Mouse (Mus musculus) c-Kit-positive CD71-negative TER-119-negative erythroid progenitor cells, embryonic 14.5 days (primary cell): Measurements from ENCODE around the gene Acat3.
"Not testable (repeated sequence)": the region's sequence is repeated elsewhere in the genome, so short reads cannot be mapped to it uniquely, and the experiment has no call there.

ENCODE experiments used
- DNase-seq: peaks from one replicate; pipeline ENCODE4 v3.0.0-alpha.2; 2013; ENCODE audit warnings: low read depth

Gene Acat3

DNA sequence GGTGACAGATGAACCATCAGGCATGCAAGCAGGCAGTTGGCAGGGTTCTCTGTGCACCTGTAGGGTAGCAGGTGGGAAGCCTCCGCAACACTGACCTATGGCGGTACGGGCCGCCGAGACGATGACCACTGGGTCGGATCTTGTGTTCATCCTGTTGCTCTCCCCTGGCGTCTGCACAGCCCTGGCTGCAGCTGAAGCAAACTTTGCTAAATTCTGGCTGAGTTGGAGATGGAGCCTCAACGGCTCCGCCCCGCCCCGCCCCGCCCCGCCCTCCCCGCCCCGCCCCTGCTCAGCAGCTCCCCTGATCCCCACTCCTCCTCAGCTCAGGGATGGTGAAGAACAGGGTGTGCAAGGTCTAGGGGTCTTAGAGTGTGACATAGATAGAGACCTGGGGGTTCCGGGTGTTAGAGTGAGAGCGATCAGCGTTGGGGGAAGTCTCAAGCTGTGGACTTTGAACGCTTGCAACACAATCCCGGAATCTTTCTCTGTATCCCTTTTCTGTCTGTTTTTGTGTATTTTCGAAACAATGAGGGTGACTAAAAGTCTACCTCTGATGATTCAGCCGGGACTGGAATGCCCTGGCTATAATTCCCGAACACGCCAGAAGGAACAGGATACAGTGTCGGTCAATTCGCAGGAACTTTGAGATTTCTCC is at the start of gene Acat3:
Gene Acat3 (minus strand): TSS at position 450 of the 655 bp plus-strand sequence.
- no peak for DNase-seq

DNA sequence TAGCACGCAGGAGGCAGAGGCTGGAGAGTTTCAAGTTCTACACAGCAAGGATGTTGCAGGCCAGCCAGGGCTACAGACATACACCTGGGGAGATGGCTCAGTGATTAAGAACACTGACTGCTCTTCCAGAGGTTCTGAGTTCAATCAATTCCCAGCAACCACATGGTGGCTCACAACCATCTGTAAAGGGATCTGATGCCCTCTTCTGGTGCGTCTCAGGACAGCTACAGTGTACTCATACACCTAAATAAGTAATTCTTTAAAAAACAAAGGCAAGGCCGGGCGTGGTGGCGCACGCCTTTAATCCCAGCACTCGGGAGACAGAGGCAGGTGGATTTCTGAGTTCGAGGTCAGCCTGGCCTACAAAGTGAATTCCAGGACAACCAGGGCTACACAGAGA is 47.7 kb upstream of the Acat3 start:
- not testable (repeated sequence) for DNase-seq

DNA sequence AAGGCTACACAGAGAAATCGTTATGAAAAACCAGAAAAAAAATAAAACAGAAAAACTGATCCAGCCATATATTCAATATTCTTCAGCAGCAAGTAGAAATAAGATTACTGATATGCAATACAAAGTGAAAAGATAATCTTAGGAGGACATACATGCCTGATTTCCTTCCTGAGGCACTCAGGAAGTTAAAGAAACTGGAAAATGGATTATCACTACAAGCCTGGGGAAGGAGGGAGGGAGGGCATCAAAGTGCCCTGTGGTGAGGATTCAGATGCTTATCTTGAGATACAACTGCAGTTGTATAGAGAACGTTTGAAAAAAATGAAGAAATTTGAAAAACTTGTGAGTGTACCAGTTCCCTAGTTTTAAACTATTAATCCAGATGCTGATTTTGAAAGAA is 43.6 kb upstream of the Acat3 start:
- no peak for DNase-seq

- no peak for DNase-seq
These were observed 38.1 kb upstream of the Acat3 start for GRCm38 (mm10) chr17:12978546-12978945.

DNA sequence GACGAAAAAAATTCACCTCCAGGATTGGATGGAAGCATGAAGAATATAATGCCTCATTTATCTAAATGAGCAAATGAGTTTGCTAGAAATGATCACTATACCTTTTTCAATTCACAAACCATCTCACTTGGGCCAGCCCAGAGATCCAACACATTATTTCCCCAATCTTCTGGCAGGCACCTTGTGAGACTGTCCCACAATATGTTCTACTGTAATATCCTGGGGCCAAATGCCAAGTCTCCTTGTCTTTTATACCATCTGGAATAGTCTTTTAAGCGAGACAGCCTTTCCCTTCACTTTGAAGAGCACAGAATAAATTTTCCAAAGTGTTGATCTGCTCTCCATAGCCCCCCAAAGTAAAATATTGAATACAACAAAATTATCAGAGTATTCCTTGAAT is 33.5 kb upstream of the Acat3 start:
- DNase-seq, result no peak

GRCm38 (mm10) chr17:12967173-12967572 is 26.8 kb upstream of the Acat3 start:
- DNase-seq, result no peak

GRCm38 (mm10) chr17:12963476-12963875 is 23.1 kb upstream of the Acat3 start:
- DNase-seq, result no peak

DNA sequence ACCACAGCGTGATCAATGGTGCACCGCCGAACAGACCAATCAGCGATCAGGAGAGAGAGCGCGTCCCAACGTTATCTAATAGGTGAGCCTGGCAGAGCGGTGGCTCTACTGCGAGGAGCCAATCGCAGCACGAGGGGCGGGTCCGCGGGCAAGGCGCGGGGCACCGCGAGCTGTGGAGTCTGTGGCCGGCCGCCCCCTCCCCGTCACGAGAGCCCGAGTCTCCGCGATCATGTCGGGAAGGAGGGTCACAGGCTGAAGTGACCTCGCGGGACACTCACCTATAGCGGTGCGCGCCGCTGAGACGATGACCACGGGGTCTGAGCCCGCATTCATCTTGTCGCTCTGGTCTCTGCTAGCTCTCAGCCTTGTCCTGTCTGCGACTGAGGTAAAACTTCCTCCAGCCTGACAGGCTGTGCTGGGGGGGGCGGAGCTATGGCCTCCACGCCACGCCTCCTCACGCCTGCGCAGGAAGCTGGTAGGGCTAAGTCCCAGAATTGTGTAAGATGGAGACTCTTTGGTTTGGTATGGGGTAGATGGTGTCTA is 20.0 kb upstream of the Acat3 start, which contains the start of gene Acat2:
Gene Acat2 (minus strand): TSS at position 417 of the 543 bp plus-strand sequence.
- DNase-seq, result peak; percentile 85

DNA sequence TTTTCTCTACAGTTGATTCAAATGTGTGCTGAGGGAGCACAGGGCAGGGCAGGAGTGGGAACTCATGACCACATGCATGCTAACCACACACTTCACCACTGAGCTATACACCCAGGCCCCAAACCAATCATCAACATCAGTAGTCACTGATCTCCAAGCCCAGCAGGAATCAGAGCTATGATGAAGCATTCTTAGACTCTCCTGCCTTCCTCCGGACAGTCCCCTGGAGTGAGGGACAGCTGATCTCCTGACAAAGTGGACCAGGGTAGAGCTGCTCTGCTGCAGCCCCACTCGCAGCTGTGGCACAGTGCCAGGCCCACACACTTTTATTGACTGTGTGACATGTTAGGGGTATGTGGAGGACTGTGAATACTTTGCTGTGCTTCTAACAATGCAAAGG is 19.0 kb upstream of the Acat3 start:
- not testable (repeated sequence) for DNase-seq

GRCm38 (mm10) chr17:12956664-12957063 is 16.3 kb upstream of the Acat3 start:
- DNase-seq, result no peak

- no peak for DNase-seq
These were observed 9.3 kb upstream of the Acat3 start for GRCm38 (mm10) chr17:12949669-12950068.

DNA sequence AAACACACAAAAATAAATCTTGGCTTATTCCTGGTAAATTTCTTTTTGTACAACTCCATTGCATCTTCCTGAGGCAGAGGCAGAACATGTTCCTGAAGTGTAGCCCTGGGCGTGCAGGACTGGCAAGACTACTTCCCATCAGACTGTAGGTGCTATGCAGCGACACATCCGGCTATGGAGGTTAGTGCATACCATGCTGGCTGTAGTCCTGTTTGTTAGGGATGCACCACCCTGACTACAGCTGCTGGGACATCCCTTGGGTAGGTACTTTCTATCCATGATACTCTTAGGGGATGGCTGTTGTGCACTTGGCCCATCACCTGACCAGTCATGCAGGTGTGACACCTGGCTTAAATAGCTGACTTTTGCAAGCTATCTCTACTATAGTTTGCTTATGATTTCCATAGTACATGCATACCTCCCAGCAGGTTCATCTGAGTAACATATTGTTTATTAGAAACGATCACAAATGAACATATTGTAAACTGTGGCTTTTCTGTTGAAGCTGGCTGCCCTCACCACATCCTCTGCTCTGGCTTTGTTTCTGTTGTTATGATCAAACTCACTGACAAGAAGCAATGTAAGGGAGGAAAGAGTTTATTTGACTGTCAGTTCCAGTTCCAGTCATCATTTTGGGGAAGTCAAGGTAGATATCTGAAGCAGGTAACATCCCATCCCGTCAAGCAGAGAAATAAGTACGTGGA is 2.2 kb upstream of the Acat3 start:
- DNase-seq, result no peak

DNA sequence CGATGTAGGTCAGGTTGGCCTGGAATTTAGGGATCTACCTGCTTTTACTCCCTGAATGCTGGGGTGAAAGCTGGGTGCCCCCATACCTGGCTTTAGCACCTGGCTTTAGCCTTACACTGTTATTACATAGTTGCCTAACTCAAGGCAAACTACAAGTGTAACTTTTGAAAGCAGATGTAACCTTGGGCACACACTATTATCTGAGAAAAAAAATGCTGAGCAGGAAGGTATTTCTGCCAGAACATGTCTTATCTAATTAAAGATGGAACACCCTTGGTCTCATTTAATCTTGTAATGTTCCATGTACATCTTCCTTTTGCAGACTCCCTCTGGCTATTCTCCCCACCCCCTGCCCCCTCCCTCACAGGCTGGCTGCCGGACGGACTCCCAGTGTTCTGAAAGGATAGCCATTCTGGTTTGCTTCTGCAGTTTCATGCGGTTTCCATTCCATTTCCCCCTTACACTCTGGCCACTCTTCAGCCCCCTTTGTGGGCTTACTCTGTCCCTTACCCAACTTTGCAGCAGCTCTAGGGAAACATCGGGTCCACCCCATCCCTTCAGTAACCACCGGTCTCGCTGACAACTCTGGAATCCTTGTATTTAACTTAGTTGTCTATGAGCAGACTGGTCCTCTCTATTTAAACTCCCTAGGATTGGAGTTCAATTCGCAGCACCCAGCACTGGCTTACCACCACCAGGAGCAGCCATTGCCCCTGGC is 1.3 kb upstream of the Acat3 start:
- DNase-seq, result no peak

DNA sequence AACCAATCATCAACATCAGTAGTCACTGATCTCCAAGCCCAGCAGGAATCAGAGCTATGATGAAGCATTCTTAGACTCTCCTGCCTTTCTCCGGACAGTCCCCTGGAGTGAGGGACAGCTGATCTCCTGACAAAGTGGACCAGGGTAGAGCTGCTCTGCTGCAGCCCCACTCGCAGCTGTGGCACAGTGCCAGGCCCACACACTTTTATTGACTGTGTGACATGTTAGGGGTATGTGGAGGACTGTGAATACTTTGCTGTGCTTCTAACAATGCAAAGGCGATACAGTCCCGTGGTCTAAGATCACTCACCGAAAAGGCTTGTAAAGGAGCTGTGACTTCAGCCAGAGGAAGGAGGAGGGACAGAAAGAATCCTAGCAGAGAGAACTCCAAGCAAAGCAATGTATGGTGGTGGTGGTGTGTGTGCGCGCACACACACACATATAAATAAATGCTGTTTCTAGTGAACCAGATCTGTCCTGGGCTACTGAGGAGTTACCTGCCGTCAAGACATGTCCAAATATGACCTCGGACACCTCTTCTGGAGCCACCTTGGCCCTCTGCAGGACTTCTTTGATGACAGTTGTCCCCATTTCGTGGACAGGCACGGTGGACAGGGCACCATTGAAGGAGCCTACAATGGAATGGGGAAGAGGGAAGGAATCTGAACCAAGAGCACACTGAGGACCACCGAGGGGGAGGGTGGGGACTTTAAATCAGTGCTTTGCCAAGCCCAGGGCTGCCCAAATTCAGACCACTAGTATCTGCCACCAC is 837 bp downstream of the Acat3 start:
- DNase-seq, result not testable (repeated sequence)

GRCm38 (mm10) chr17:12938077-12938476 is 2.3 kb downstream of the Acat3 start:
- DNase-seq, result no peak

- no peak for DNase-seq
These were observed 2.9 kb downstream of the Acat3 start for GRCm38 (mm10) chr17:12937412-12937970.

DNA sequence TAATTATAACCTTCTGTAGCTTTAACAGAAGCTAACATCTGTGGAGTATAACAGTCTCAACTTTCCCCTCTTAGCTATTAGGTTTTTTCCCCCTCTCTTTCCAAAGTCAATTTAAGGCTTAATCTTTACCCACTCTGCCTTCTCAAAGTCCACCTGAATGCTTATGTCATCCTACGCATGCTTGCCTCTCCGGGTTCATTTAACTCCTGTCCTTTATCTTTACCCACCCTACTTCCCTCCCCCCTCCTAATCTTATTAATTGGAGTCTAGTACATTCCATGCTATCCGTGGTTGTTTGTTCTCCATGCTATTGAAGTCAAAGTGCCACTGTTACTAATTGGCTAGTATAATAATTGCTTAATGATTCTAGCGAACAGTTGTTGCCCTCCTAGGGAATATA is 4.7 kb downstream of the Acat3 start:
- no peak for DNase-seq

GRCm38 (mm10) chr17:12931576-12931975 is 8.8 kb downstream of the Acat3 start:
- DNase-seq, result not testable (repeated sequence)

GRCm38 (mm10) chr17:12925703-12926180 is 14.7 kb downstream of the Acat3 start:
- no peak for DNase-seq

- no peak for DNase-seq
These were observed 15.4 kb downstream of the Acat3 start for GRCm38 (mm10) chr17:12925001-12925400.

DNA sequence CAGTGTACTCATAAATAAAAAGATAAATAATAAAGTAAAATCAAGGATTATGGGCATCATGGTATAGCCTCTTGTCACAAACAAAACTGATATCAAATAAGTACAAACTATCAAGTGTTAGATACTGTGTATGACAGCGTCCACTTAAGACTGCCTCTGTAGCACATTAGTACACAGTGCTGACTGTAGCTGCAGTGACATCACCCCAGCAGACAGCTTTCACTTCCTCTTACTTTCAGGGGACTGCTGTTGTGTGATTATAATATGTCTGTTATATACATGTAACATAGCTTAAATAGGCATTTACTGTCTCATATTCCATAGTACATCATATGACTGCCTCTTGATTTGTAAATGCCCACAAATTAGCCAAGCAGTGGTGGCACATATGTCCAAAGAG is 19.3 kb downstream of the Acat3 start:
- DNase-seq, result no peak
